In the genomic region with DNA sequence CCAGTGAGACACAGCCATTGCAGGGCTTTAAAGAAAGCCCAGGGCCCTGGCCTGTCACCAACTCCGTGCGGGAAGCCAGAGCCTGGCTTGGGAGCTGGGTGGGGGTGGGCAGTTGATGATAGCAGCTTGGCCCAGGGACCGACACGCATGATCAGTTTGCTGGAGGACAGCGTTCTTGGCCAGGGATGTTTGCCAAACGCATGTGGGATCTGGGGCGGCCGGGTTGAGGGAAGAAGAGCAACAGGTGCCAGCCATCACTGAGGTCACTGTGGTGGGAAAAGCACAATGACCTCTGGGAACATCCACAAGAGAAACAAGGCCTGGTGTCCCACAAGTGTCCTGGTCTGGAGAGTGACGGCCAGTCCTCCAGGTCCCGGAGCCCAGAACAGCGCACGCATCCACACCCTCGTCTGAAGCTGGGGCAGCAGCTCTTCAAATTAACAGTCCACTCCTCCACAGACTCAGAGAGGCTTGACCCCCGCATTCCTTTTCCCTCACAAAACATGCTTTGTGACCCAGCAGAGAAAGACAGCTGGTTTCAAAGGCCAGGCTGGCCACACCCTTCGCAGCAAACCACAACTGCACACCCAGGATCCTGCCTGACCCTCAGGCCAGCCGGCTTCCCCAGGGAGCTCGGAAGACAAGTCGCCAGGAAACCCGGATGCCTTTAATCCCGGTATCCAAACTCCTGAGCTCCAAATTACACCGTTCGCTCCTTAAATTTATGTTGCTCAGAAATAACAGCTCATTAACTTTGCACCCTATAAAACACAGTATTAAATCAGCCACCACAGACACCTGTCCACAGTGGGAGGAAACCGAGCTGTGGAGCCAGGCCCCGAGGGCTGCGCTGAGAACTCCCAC, we compare ENCODE assay signal across 9 mouse cellular contexts. TPM values are rescaled to one million over a fixed set of nuclear protein-coding genes. Genes with fewer than 3 reads are reported as not detected.
A peak's percentile ranks its signal among the peaks of the same experiment; 100 is the strongest.
DNase-seq lines count a peak whose midpoint lies in the region; ATAC-seq and TF ChIP-seq lines count a peak whose summit lies in the region.
"Had no signal": no experiment of that assay in that cellular context is flagged by ENCODE, and none has a peak within 500 bp of the region (broad histone marks: within the 10 kb centered on the region; RNA-seq: fewer than 3 reads in every experiment).

No protein-coding gene starts in this region.

- no peaks in the 10 kb centered on the region for H3K9me3 ChIP-seq in midbrain, embryonic 10.5 days (replicated peaks)
- H3K9me3 ChIP-seq in midbrain, embryonic 15.5 days, result no peaks in the 10 kb centered on the region
- H3K9me3 ChIP-seq in embryonic facial prominence, embryonic 10.5 days, result no peaks in the 10 kb centered on the region
- no peaks in the 10 kb centered on the region for H3K9me3 ChIP-seq in limb, embryonic 14.5 days (ENCODE audit: control insufficient read depth, low read length)

- peaks cover 30% of the 10 kb centered on the region for H3K4me1 ChIP-seq in midbrain, embryonic 10.5 days
- peaks cover 6% of the 10 kb centered on the region for H3K4me1 ChIP-seq in midbrain, embryonic 15.5 days
- H3K4me1 ChIP-seq in embryonic facial prominence, embryonic 10.5 days, result peaks cover 42% of the 10 kb centered on the region
- H3K4me1 ChIP-seq in limb, embryonic 14.5 days (ENCODE audit: control insufficient read depth, insufficient read depth, low read length), result peaks cover 16% of the 10 kb centered on the region; the same call in 1 of the 2 replicates

- DNase-seq in midbrain, embryonic 10.5 days (ENCODE audit: low spot score), result peak; percentile 37
- DNase-seq in embryonic facial prominence, embryonic 10.5 days (ENCODE audit: low spot score), result peak; percentile 35
- DNase-seq in heart, postnatal 36 days, result peak; percentile 64 to 67
- DNase-seq in limb, embryonic 14.5 days (ENCODE audit: low spot score), result peak; percentile 50
- no peak for DNase-seq in urinary bladder, postnatal 36 days (ENCODE audit: low spot score in 2 of 2)
- no peak for DNase-seq in thymus, postnatal 4 days
- no peak for DNase-seq in testis, postnatal 14 days (ENCODE audit: low spot score)

- no peaks in the 10 kb centered on the region for H3K36me3 ChIP-seq in midbrain, embryonic 10.5 days
- H3K36me3 ChIP-seq in midbrain, embryonic 15.5 days (replicated peaks), result no peaks in the 10 kb centered on the region
- no peaks in the 10 kb centered on the region; the same call in 1 of the 2 replicates for H3K36me3 ChIP-seq in embryonic facial prominence, embryonic 10.5 days (replicated peaks)
- H3K36me3 ChIP-seq in limb, embryonic 14.5 days (ENCODE audit: control insufficient read depth, insufficient read depth, low read length), result no peaks in the 10 kb centered on the region

- H3K27me3 ChIP-seq in midbrain, embryonic 10.5 days (ENCODE audit: low read depth, poor library complexity, severe bottlenecking), result peaks cover 58% of the 10 kb centered on the region
- peaks cover 12% of the 10 kb centered on the region for H3K27me3 ChIP-seq in midbrain, embryonic 15.5 days (replicated peaks)
- H3K27me3 ChIP-seq in embryonic facial prominence, embryonic 10.5 days (replicated peaks; ENCODE audit: low read depth, poor library complexity, severe bottlenecking), result peaks cover 36% of the 10 kb centered on the region
- peaks cover 84% of the 10 kb centered on the region for H3K27me3 ChIP-seq in limb, embryonic 14.5 days (ENCODE audit: control insufficient read depth, insufficient read depth, low read length)

- H3K27ac ChIP-seq in midbrain, embryonic 10.5 days (replicated peaks), result peak overlapping the region; percentile 34
- H3K27ac ChIP-seq in midbrain, embryonic 15.5 days, result no peak overlapping the region
- peak overlapping the region; percentile 52; the same call in 1 of the 2 replicates for H3K27ac ChIP-seq in embryonic facial prominence, embryonic 10.5 days (replicated peaks)
- no peak overlapping the region for H3K27ac ChIP-seq in limb, embryonic 14.5 days (replicated peaks; ENCODE audit: low read depth, low read length)

- H3K9ac ChIP-seq in midbrain, embryonic 15.5 days, result no peak overlapping the region
- H3K9ac ChIP-seq in limb, embryonic 14.5 days (ENCODE audit: low read depth, low read length, severe bottlenecking), result no peak overlapping the region

- H3K4me3 ChIP-seq in midbrain, embryonic 10.5 days, result no peak overlapping the region
- no peak overlapping the region for H3K4me3 ChIP-seq in midbrain, embryonic 15.5 days
- no peak overlapping the region; the same call in 1 of the 2 replicates for H3K4me3 ChIP-seq in embryonic facial prominence, embryonic 10.5 days
- H3K4me3 ChIP-seq in limb, embryonic 14.5 days (replicated peaks; ENCODE audit: low read length), result no peak overlapping the region

- H3K4me2 ChIP-seq in midbrain, embryonic 15.5 days, result no peak overlapping the region
- no peak overlapping the region for H3K4me2 ChIP-seq in limb, embryonic 14.5 days (replicated peaks; ENCODE audit: low read depth, low read length, severe bottlenecking)

- ATAC-seq in midbrain, embryonic 15.5 days (replicated peaks), result no peak
- ATAC-seq in limb, embryonic 14.5 days (ENCODE audit: low FRiP score, low read depth), result peak; percentile 78

- intact Hi-C loops in heart, postnatal 36 days (cut with DNase I), result no loop called here

- no peak for TF ChIP-seq POLR2A in limb, embryonic 14.5 days (IDR thresholded peaks at IDR 0.05; ENCODE audit: borderline replicate concordance, extremely low read depth, insufficient read depth, insufficient read length)

- 51% methylated on average over 25 of the region's 25 CpGs for WGBS in midbrain, embryonic 10.5 days
- WGBS in midbrain, embryonic 15.5 days, result 46% methylated on average over 25 of the region's 25 CpGs
- 39% methylated on average over 25 of the region's 25 CpGs for WGBS in embryonic facial prominence, embryonic 10.5 days
- WGBS in limb, embryonic 14.5 days, result 22% methylated on average over 25 of the region's 25 CpGs

RNA-seq across cellular contexts. Expression of gene Card10, which starts 6.4 kb away (rescaled TPM):
- polyA plus RNA-seq in midbrain, embryonic 10.5 days (2016; fragmentation: Nextera tagmentation; extraction: Ambion mirVana), result 2.6 TPM in 2 replicates
- polyA plus RNA-seq in midbrain, embryonic 15.5 days (2015; fragmentation: Nextera tagmentation; extraction: Ambion mirVana), result 2.1 and 2.3 TPM in 2 replicates
- polyA plus RNA-seq in embryonic facial prominence, embryonic 10.5 days (2016; fragmentation: Nextera tagmentation; extraction: Ambion mirVana), result 3.3 and 4.3 TPM in 2 replicates
- total RNA-seq in heart, postnatal 36 days (2021), result 10 to 100 TPM; 15.4 to 19.0 TPM
- polyA plus RNA-seq in limb, embryonic 14.5 days (2012; rRNA removed), result 9.0 and 12.4 TPM in 2 replicates
- polyA plus RNA-seq in limb, embryonic 14.5 days (2014; fragmentation: Nextera tagmentation; extraction: Ambion mirVana), result 4.4 and 5.1 TPM in 2 replicates

RNA-seq across cellular contexts. Expression of gene Mfng, which starts 23.2 kb away (rescaled TPM):
- polyA plus RNA-seq in midbrain, embryonic 10.5 days (2016; fragmentation: Nextera tagmentation; extraction: Ambion mirVana), result 81.5 and 121 TPM in 2 replicates
- 27.1 and 30.1 TPM in 2 replicates for polyA plus RNA-seq in midbrain, embryonic 15.5 days (2015; fragmentation: Nextera tagmentation; extraction: Ambion mirVana)
- polyA plus RNA-seq in embryonic facial prominence, embryonic 10.5 days (2016; fragmentation: Nextera tagmentation; extraction: Ambion mirVana), result 36.4 and 39.0 TPM in 2 replicates
- 10 to 100 TPM; 11.2 to 11.8 TPM for total RNA-seq in heart, postnatal 36 days (2021)
- polyA plus RNA-seq in limb, embryonic 14.5 days (2012; rRNA removed), result 13.9 and 17.3 TPM in 2 replicates
- polyA plus RNA-seq in limb, embryonic 14.5 days (2014; fragmentation: Nextera tagmentation; extraction: Ambion mirVana), result 10.1 and 11.7 TPM in 2 replicates

RNA-seq across cellular contexts. Expression of gene Cdc42ep1, which starts 46.0 kb away (rescaled TPM):
- 12.9 and 14.3 TPM in 2 replicates for polyA plus RNA-seq in midbrain, embryonic 10.5 days (2016; fragmentation: Nextera tagmentation; extraction: Ambion mirVana)
- polyA plus RNA-seq in midbrain, embryonic 15.5 days (2015; fragmentation: Nextera tagmentation; extraction: Ambion mirVana), result 13.1 and 15.7 TPM in 2 replicates
- 19.9 and 20.8 TPM in 2 replicates for polyA plus RNA-seq in embryonic facial prominence, embryonic 10.5 days (2016; fragmentation: Nextera tagmentation; extraction: Ambion mirVana)
- total RNA-seq in heart, postnatal 36 days (2021), result 10 to 100 TPM; 37.6 to 47.6 TPM
- 25.2 and 34.3 TPM in 2 replicates for polyA plus RNA-seq in limb, embryonic 14.5 days (2012; rRNA removed)
- polyA plus RNA-seq in limb, embryonic 14.5 days (2014; fragmentation: Nextera tagmentation; extraction: Ambion mirVana), result 23.1 and 24.3 TPM in 2 replicates

RNA-seq across cellular contexts. Expression of gene Lgals2, which starts 58.9 kb away (rescaled TPM):
- polyA plus RNA-seq in midbrain, embryonic 10.5 days (2016; fragmentation: Nextera tagmentation; extraction: Ambion mirVana), result not detected in 2 replicates
- polyA plus RNA-seq in midbrain, embryonic 15.5 days (2015; fragmentation: Nextera tagmentation; extraction: Ambion mirVana), result 0.31 TPM in 1 of 2 replicates, not detected in the other
- polyA plus RNA-seq in embryonic facial prominence, embryonic 10.5 days (2016; fragmentation: Nextera tagmentation; extraction: Ambion mirVana), result not detected in 2 replicates
- total RNA-seq in heart, postnatal 36 days (2021), result under 1 TPM in 1 of 2 experiments, not detected in 1; 0.56 TPM
- 0.65 and 0.72 TPM in 2 replicates for polyA plus RNA-seq in limb, embryonic 14.5 days (2012; rRNA removed)
- polyA plus RNA-seq in limb, embryonic 14.5 days (2014; fragmentation: Nextera tagmentation; extraction: Ambion mirVana), result 0.58 TPM in 1 of 2 replicates, not detected in the other
- polyA plus RNA-seq: embryonic facial prominence, embryonic 11.5 days had no signal

Comparison
In these comparisons a context has a peak if more than half of its experiments do, and no peak if none do; other contexts are left out.
1. H3K27ac ChIP-seq: peak in midbrain, embryonic 10.5 days (single experiment) and embryonic facial prominence, embryonic 10.5 days (single experiment); none in midbrain, embryonic 15.5 days (single experiment) and limb, embryonic 14.5 days (single experiment).
2. DNase-seq: peak in midbrain, embryonic 10.5 days (single experiment), embryonic facial prominence, embryonic 10.5 days (single experiment), heart, postnatal 36 days (2 of 2) and limb, embryonic 14.5 days (single experiment); none in urinary bladder, postnatal 36 days (0 of 2), thymus, postnatal 4 days (single experiment) and testis, postnatal 14 days (single experiment).